Mouse (Mus musculus): Measurements from ENCODE around the gene Stbd1.

Gene Stbd1

DNA sequence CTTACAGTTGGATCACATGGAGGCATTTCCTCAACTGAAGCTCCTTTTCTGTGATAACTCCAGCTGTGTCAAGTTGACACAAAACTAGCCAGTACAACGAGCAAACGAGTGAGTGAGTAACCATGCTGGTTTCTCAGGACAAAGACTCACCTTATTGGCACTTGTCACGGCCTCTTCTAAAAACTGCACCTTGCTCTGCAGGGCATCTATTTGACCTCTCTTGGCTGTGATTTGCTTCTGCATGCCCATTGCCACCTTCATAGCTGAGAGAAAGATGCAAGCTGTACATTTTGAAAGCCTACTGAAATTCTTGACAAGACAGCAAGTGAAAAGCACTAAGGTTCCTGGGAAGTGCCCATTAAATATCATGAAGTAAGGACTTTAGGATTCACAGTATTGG, 38.0 kb downstream of the Stbd1 start:
- DNase-seq = no peak

All from spleen, adult 18-20 months (tissue).